Mouse (Mus musculus) heart, adult 8-10 months (tissue): ENCODE measurements around the gene Car6. TPM values are rescaled to one million over a fixed set of nuclear protein-coding genes. Genes with fewer than 3 reads are reported as not detected.

ENCODE experiments used
- DNase-seq: peaks from one replicate; pipeline ENCODE4 v3.0.0; 2022; ENCODE audit warnings: low spot score
- total RNA-seq, 4 experiments: library from RNA; stranded (reverse); gene quantifications; 2 replicates each; pipeline ENCODE4 v1.2.4; 2022

Car6 gene
- total RNA-seq, 4 experiments from 2014 or later: 0.29 TPM; not detected in 3

DNA sequence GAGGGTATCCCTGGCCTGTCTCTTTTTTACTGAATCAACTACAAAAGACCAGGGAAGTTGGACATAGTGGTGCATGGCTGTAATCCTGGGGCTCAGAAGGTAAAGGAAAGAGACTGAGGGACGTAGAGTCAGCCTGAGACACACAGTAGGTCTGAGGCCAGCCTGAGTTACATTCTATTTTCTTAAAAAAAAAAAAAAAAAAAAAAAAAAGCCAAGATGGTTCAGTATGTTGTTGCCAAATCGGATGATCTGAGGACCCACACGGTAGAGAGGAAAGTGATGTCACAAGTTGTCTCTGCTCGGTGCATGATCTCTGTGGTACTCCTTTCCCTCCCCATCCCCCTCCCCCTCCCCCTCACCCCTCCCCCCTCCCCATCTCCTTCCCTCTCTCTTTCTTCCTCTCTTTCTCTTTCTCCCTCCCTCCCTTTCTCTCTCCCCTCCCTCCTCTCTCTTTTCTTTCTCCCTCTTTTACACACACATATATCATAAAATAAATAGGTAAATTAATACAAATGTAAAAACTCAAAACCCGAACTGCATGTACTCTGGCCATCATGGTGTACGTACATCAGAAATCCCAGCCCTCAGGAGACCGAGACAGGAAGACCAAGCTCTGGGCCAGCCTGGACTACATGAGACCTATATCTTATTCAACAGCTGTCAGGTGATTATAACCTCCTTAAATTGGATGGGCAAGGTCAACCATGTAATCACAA is 63.6 kb downstream of the Car6 start:
- DNase-seq: no peak

Other genes starting within 250 kb of the Car6 start
- 10 to 100 TPM; 24.7 to 43.0 (median 31.0) TPM for gene Spsb1, start 246.3 kb downstream of the Car6 start, total RNA-seq
- gene H6pd, start 192.3 kb downstream of the Car6 start, total RNA-seq: 10 to 100 TPM; 37.5 to 44.8 (median 41.2) TPM
- gene Gpr157, start 114.0 kb downstream of the Car6 start, total RNA-seq: 10 to 100 TPM; 28.8 to 42.7 (median 39.0) TPM
- gene Slc2a5, start 82.0 kb downstream of the Car6 start, total RNA-seq: under 1 TPM in 1 of 4 experiments, not detected in 3; 0.55 TPM
- not detected for gene Slc2a7, start 52.4 kb downstream of the Car6 start, total RNA-seq
- 100 to 1,000 TPM; 110 to 133 (median 121) TPM for gene Eno1, start 35.4 kb upstream of the Car6 start, total RNA-seq
- gene Rere, start 80.3 kb upstream of the Car6 start, total RNA-seq: 10 to 100 TPM; 34.8 to 57.6 (median 51.3) TPM